Mouse (Mus musculus): ENCODE measurements around the gene Nrn1. TPM values are rescaled to one million over a fixed set of nuclear protein-coding genes. Genes with fewer than 3 reads are reported as not detected.

Gene Nrn1
- total RNA-seq (2021) = 1 to 10 TPM; 1.3 to 1.7 TPM
- long read RNA-seq, experiment 1, partial matches to known transcripts = 0 of 2 reads
- long read RNA-seq, experiment 1, other reads (novel, unspliced or antisense) = 0 of 2 reads
- long read RNA-seq, experiment 2, partial matches to known transcripts = 0 of 4 reads
- long read RNA-seq, experiment 2, other reads (novel, unspliced or antisense) = 1 of 4 reads

DNA sequence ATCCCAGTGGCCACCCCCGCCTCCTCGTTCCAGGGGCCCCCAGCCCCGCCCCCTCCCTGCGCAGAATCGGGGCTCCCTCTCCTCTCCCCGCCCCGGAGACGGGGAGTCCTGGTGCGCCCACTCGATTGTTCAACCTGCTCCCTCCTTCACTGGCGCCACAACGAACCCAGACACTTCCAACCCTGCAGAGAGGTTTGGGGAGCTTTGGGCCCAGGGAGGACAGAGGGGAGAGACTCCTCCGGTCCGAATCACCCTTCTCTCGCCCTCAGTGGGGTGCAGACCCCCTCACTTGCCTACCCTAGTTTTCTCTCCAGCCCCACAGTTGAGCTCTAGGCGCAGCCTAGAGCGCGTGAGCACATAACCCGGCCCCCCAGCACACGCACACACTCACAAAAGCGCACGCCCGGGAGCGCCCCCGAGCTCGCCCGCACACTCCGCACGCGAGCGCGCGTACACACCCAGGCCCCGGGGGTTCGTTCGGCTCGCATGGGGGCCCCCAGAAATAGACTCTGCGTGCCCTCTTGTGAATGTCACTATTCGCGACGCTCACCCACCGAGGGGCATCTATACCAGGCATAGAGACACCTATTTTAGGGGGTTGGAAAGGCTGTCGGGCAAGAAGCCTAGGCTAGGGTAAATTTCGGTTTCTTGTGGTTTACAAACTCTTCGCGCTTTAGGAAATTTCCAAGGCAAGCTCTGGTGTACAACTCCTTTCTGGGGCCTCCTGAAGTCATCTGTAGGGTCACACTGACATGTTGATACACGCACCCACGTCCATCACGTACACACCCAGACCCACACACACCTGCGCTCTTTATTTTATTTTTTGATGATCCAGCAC is at the start of gene Nrn1:
Nrn1 (minus strand) TSS at position 401 of the 841 bp plus-strand sequence.
- DNase-seq = peak in 1 of 2 experiments; percentile 7
- intact Hi-C loops (cut with DNase I) = no loop called here

DNA sequence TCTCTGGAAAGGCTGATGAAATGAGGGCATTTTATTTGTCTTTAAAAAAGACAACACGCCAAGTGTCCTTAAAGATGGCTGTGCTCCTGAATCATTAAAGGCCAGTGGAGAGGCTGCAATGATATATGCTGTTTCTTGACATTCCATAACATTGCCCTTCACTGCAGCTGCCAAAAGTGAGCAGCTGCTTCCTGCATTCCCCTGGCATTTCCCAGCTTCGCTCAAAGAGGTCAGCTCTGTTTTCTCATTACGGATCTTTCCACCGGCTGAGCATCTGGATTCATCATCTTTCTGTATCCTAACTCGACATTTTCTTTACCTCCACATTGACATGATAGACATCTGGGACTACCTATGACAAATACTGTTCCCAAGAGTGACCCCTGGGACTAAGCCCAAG is 44.7 kb upstream of the Nrn1 start:
- DNase-seq = no peak
- intact Hi-C loops (cut with DNase I) = no loop called here

- DNase-seq = no peak
- intact Hi-C loops (cut with DNase I) = no loop called here
Measured at GRCm38 (mm10) chr13:36766801-36767200, 31.9 kb upstream of the Nrn1 start.

DNA sequence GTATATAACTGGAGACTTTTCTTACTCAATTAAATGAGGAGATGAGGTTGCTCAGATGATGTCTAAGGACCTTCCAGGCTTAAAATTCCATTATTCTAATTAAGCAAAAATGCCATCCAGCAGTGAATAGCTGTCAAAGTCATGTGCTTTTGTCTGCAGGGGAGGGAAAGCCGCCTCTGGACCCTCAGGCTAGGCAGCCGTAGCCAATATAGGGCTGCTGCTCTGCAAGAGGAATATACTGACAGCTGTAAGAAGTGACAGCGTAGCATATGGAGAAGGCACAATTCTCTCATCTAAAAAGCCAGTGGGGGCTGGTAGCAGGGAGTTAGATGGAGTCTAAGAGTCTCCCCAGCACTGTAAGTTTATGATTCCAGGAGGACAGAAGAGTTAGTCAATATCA is 16.9 kb upstream of the Nrn1 start:
- intact Hi-C loops (cut with DNase I) = no loop called here
- no peak for DNase-seq

DNA sequence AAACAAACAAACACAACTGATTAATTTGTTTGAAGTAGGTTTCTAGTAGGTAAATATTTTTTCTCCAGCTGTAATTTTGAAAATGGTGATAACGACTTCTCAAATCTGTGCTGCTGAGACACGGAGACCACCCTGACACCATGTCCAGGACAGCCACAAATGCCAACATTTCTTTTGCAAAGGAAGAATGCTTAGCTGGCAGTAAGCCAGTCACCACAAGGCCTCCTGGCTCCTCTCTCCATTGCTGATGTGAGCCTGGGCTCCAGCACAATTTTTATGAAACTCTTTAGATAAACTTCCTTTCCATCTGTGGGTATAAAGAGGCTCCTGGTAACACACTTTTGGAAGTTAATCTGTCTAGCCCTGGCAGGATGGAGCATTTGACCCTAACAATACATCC is 15.1 kb upstream of the Nrn1 start:
- intact Hi-C loops (cut with DNase I) = no loop called here
- DNase-seq = no peak

DNA sequence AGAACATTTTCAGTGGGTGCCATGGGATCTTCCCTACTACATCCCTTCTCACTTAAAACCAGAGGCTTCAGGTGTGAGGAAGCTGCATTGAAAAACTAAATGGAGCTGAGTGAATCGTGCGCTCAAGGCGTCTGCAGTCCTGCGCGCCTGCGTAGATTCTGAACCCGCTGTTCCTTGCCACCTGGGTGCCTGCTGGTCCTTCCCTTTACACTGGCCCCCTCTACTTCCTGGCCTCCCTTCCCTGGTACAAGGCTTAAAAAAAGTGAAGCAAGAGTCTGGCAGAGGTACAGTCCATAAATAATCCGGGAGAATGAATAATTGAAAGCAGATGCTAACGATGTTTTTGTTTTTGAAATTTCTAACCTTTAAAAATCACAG is 1.7 kb upstream of the Nrn1 start:
- intact Hi-C loops (cut with DNase I) = no loop called here
- no peak for DNase-seq

- DNase-seq = peak in 1 of 2 experiments; percentile 22
- intact Hi-C loops (cut with DNase I) = no loop called here
Measured at GRCm38 (mm10) chr13:36735901-36736618, 1.1 kb upstream of the Nrn1 start.

GRCm38 (mm10) chr13:36733989-36734690 is 791 bp downstream of the Nrn1 start:
- DNase-seq = no peak
- intact Hi-C loops (cut with DNase I) = no loop called here

- intact Hi-C loops (cut with DNase I) = no loop called here
- DNase-seq = no peak
Measured at GRCm38 (mm10) chr13:36733566-36733965, 1.4 kb downstream of the Nrn1 start.

- DNase-seq = no peak
- intact Hi-C loops (cut with DNase I) = no loop called here
Measured at GRCm38 (mm10) chr13:36732891-36733490, 1.9 kb downstream of the Nrn1 start.

- DNase-seq = peak in 1 of 2 experiments; percentile 23
- intact Hi-C loops (cut with DNase I) = no loop called here
Measured at GRCm38 (mm10) chr13:36731931-36732461, 2.9 kb downstream of the Nrn1 start.

GRCm38 (mm10) chr13:36731016-36731930 is 3.7 kb downstream of the Nrn1 start:
- peak in 1 of 2 experiments; percentile 37 for DNase-seq
- intact Hi-C loops (cut with DNase I) = no loop called here

DNA sequence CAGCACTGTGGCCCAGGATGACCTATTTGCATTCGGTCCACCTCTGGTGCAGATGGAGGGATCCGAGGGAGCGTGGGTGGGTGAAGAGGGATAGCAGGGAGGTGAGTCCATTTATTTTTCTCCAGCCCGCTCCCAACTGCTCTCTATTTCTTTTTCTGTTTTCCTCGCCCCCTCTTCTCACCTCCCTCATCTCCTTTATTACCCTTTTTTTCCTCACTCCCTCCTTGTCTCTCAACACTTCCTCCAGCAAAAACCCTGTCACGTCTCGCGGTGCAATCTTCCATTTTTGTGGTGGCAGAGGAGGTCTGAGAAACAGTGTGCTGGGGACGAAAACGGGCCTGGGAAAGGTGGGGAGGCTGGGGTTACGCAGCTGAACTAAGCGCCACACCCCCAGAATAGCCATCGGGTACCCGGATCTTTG is 4.6 kb downstream of the Nrn1 start:
- intact Hi-C loops (cut with DNase I) = no loop called here

GRCm38 (mm10) chr13:36729731-36730340 is 5.1 kb downstream of the Nrn1 start:
- intact Hi-C loops (cut with DNase I) = loop anchor here (5.0 kb wide), 1 partner anchor 448 kb away; no protein-coding TSS in a partner anchor
- no peak for DNase-seq

More for the DNA sequence above, 4.6 kb downstream of the Nrn1 start:
- DNase-seq = no peak

GRCm38 (mm10) chr13:36728509-36728908 is 6.4 kb downstream of the Nrn1 start:
- intact Hi-C loops (cut with DNase I) = loop anchor here (5.0 kb wide), 1 partner anchor 446 kb away; no protein-coding TSS in a partner anchor

GRCm38 (mm10) chr13:36727779-36728470 is 7.0 kb downstream of the Nrn1 start:
- DNase-seq = no peak
- intact Hi-C loops (cut with DNase I) = loop anchor here (5.0 kb wide), 1 partner anchor 446 kb away; no protein-coding TSS in a partner anchor

More at GRCm38 (mm10) chr13:36728509-36728908, 6.4 kb downstream of the Nrn1 start:
- DNase-seq = no peak

GRCm38 (mm10) chr13:36726951-36727778 is 7.8 kb downstream of the Nrn1 start:
- intact Hi-C loops (cut with DNase I) = loop anchor here (5.0 kb wide), 1 partner anchor 445 kb away; no protein-coding TSS in a partner anchor

More at GRCm38 (mm10) chr13:36726951-36727778, 7.8 kb downstream of the Nrn1 start:
- no peak for DNase-seq

Measured in heart, postnatal 14 days (tissue).